Mouse (Mus musculus) lung, postnatal 0 days (tissue): ENCODE results near the gene Polg.

Source experiments
- CTCF ChIP-seq: IDR thresholded peaks from 2 replicates; pipeline ENCODE4 v1.5.1; 2016; ENCODE audit warnings: antibody characterized with exemption, mild to moderate bottlenecking
- EP300 ChIP-seq: IDR thresholded peaks from 2 replicates; pipeline ENCODE4 v1.6.1; 2016; ENCODE audit warnings: antibody characterized with exemption, mild to moderate bottlenecking, control low read depth

DNA sequence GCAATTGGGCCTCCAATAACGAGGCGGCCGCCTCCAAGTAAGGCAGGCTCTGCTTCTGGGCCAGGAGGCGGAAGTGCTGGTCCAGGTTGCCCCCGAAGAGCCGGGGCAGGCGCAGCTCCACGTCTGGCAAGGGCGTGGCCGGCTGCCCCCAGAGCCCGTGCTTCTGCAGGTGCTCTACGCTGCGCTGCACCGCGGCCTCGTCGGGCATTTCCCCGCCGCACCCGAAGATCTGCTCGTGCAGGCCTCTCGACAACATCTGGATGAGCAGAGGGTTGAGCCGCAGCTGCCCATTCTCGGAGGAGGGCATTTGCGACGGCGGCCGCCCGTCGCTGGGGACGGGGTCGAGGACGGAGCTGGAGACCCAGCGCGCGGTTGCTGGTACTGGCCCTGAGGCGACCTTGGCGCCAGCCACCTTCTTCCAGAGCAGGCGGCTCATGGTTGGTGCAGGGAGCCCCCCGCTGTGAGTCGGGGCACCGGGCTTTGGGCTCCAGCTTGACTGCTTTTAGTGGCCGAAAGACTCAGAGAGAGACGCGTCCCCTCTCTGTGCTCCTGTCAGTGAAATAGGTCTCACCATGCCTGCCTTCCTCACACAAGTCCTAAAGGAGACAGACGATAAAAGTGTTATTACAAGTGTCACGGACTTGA is 1.3 kb downstream of the Polg start:
- TF ChIP-seq CTCF (no peak), EP300 (no peak)
